ENCODE assay signal across 8 mouse cellular contexts in genomic region chr12:81816330-81817125, GRCm38 (mm10). TPM values are rescaled to one million over a fixed set of nuclear protein-coding genes. Genes with fewer than 3 reads are reported as not detected.
DNase-seq lines count a peak whose midpoint lies in the region; ATAC-seq and TF ChIP-seq lines count a peak whose summit lies in the region.
"Had no signal": no experiment of that assay in that cellular context is flagged by ENCODE, and none has a peak within 500 bp of the region (broad histone marks: within the 10 kb centered on the region; RNA-seq: fewer than 3 reads in every experiment).

No protein-coding gene starts in this region.

- TF ChIP-seq POLR2A in kidney, adult 2 months (IDR thresholded peaks at IDR 0.05; ENCODE audit: low read depth, low read length): no peak

- 0 out of 2 replicates have a peak overlapping the region, but pooled peaks have one; percentile 21 for H3K27ac ChIP-seq in forebrain, postnatal 0 days (ENCODE audit: low read depth, low read length)
- H3K27ac ChIP-seq in kidney, adult 2 months (ENCODE audit: insufficient read depth, low read depth, low read length): peak overlapping the region; percentile 66; the same call in 1 of the 2 replicates
- H3K27ac ChIP-seq in midbrain, embryonic 15.5 days: peak overlapping the region; percentile 34; the same call in 1 of the 2 replicates
- H3K27ac ChIP-seq: macrophage had no signal

- H3K36me3 ChIP-seq in forebrain, postnatal 0 days (ENCODE audit: insufficient read depth): no peaks in the 10 kb centered on the region
- H3K36me3 ChIP-seq in kidney, adult 2 months (ENCODE audit: control insufficient read depth, insufficient read depth, low read length): no peaks in the 10 kb centered on the region
- H3K36me3 ChIP-seq in midbrain, embryonic 15.5 days (replicated peaks): no peaks in the 10 kb centered on the region

- no peaks in the 10 kb centered on the region for H3K27me3 ChIP-seq in forebrain, postnatal 0 days (ENCODE audit: insufficient read depth, low read length)
- H3K27me3 ChIP-seq in kidney, adult 2 months (replicated peaks; ENCODE audit: control insufficient read depth, insufficient read depth, low read length): no peaks in the 10 kb centered on the region
- H3K27me3 ChIP-seq in midbrain, embryonic 15.5 days (replicated peaks): no peaks in the 10 kb centered on the region

- no peak overlapping the region for H3K9ac ChIP-seq in forebrain, postnatal 0 days
- no peak overlapping the region for H3K9ac ChIP-seq in midbrain, embryonic 15.5 days

- 9% methylated on average over 10 of the region's 10 CpGs for WGBS in forebrain, postnatal 0 days
- WGBS in kidney, adult 2 months: 26% methylated on average over 10 of the region's 10 CpGs
- WGBS in midbrain, embryonic 15.5 days: 5% methylated on average over 10 of the region's 10 CpGs

- H3K4me1 ChIP-seq in forebrain, postnatal 0 days (ENCODE audit: insufficient read depth): 0 out of 2 replicates have a peak, but pooled peaks cover 5% of the 10 kb centered on the region
- peaks cover 3% of the 10 kb centered on the region; the same call in 1 of the 2 replicates for H3K4me1 ChIP-seq in kidney, adult 2 months (ENCODE audit: control insufficient read depth, insufficient read depth, low read length)
- peaks cover 7% of the 10 kb centered on the region; the same call in 1 of the 2 replicates for H3K4me1 ChIP-seq in midbrain, embryonic 15.5 days

- no peaks in the 10 kb centered on the region for H3K9me3 ChIP-seq in forebrain, postnatal 0 days (ENCODE audit: low read length)
- H3K9me3 ChIP-seq in midbrain, embryonic 15.5 days: no peaks in the 10 kb centered on the region

- peak; percentile 54 for DNase-seq in embryo, embryonic 10 days (ENCODE audit: low spot score)
- no peak for DNase-seq in forebrain, postnatal 0 days
- DNase-seq in kidney, adult 2 months: peak; percentile 68
- DNase-seq in T-cell, adult 2 months (ENCODE audit: low spot score): no peak
- DNase-seq in adrenal gland, postnatal 25 days: no peak
- no peak for DNase-seq in right cerebral cortex, postnatal 25 days

- TF ChIP-seq CTCF in forebrain, postnatal 0 days (IDR thresholded peaks at IDR 0.05; ENCODE audit: low read depth): no peak
- no peak for TF ChIP-seq CTCF in kidney, adult 2 months (conservative IDR thresholded peaks at IDR 0.05; ENCODE audit: insufficient read depth, insufficient read length, low read depth, low read length)

- ATAC-seq in forebrain, postnatal 0 days: 0 out of 2 replicates have a peak, but pooled peaks have one; percentile 26
- ATAC-seq in midbrain, embryonic 15.5 days (replicated peaks): no peak; the same call in 1 of the 2 replicates

- peak overlapping the region; percentile 27 for H3K4me2 ChIP-seq in forebrain, postnatal 0 days (ENCODE audit: low read depth)
- H3K4me2 ChIP-seq in midbrain, embryonic 15.5 days: peak overlapping the region; percentile 30

- no peak overlapping the region for H3K4me3 ChIP-seq in forebrain, postnatal 0 days (ENCODE audit: low read depth, low read length)
- H3K4me3 ChIP-seq in kidney, adult 2 months (ENCODE audit: insufficient read depth, low read depth, low read length): no peak overlapping the region
- H3K4me3 ChIP-seq in midbrain, embryonic 15.5 days: peak overlapping the region; percentile 6; the same call in 1 of the 2 replicates

RNA-seq across cellular contexts. Expression of gene Map3k9, which starts 35.6 kb away (rescaled TPM):
- total RNA-seq in forebrain, postnatal 0 days (2014; rRNA removed): 41.4 and 49.2 TPM in 2 replicates
- polyA plus RNA-seq in forebrain, postnatal 0 days (2015; fragmentation: Nextera tagmentation; extraction: Ambion mirVana): 4.3 and 6.5 TPM in 2 replicates
- polyA plus RNA-seq in kidney, adult 2 months (2012; rRNA removed): 3.4 and 3.9 TPM in 2 replicates
- polyA plus RNA-seq in midbrain, embryonic 15.5 days (2015; fragmentation: Nextera tagmentation; extraction: Ambion mirVana): 12.0 and 14.6 TPM in 2 replicates
- total RNA-seq in adrenal gland, postnatal 25 days (2021): 2.2 and 2.6 TPM in 2 replicates

RNA-seq across cellular contexts. Expression of gene Pcnx, which starts 43.3 kb away (rescaled TPM):
- 30.9 and 37.6 TPM in 2 replicates for total RNA-seq in forebrain, postnatal 0 days (2014; rRNA removed)
- polyA plus RNA-seq in forebrain, postnatal 0 days (2015; fragmentation: Nextera tagmentation; extraction: Ambion mirVana): 6.1 and 6.3 TPM in 2 replicates
- polyA plus RNA-seq in kidney, adult 2 months (2012; rRNA removed): 23.8 and 27.3 TPM in 2 replicates
- 9.3 and 12.2 TPM in 2 replicates for polyA plus RNA-seq in midbrain, embryonic 15.5 days (2015; fragmentation: Nextera tagmentation; extraction: Ambion mirVana)
- total RNA-seq in adrenal gland, postnatal 25 days (2021): 64.0 and 72.0 TPM in 2 replicates

Comparison
In these comparisons a context has a peak if more than half of its experiments do, and no peak if none do; other contexts are left out.
1. DNase-seq: peak in embryo, embryonic 10 days (single experiment) and kidney, adult 2 months (single experiment); none in forebrain, postnatal 0 days (single experiment), T-cell, adult 2 months (single experiment), adrenal gland, postnatal 25 days (single experiment) and right cerebral cortex, postnatal 25 days (single experiment).
2. Peak in every context shown above with its lines, with median percentiles within 50 percentile points of each other: H3K27ac ChIP-seq.